Mouse (Mus musculus): ENCODE data around the gene Spdef. TPM values are rescaled to one million over a fixed set of nuclear protein-coding genes. Genes with fewer than 3 reads are reported as not detected.

The Spdef gene
- polyA plus RNA-seq (2015; fragmentation: Nextera tagmentation; extraction: Ambion mirVana): 0.18 and 0.31 TPM in 2 replicates

DNA sequence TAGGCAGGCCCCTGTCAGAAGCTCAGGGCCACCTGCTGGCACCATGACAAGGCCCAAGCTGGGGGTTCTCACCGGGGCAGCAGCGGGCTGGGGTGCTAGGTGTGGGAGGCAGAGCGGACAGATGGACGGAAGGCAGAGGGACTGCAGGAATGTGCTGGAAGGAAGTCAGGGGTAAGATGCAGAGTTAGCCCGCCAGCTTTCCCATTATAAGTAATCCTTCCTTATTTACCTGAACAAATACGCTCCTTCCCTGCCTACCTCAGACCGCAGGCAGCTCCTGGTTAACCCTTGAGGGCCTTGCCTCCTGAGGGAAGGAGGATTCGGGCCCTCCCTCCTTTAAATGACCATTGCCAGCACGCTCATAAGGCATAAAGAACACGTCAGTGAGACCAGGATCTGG is at the start of gene Spdef:
Gene Spdef (minus strand): TSS at position 186 of the 400 bp plus-strand sequence.
- peaks cover 24% of the 10 kb centered on the region for H3K4me1 ChIP-seq (ENCODE audit: insufficient read depth, low read length)
- H3K27me3 ChIP-seq (ENCODE audit: insufficient read depth, low read length): no peaks in the 10 kb centered on the region
- no peak within 1 kb of the TSS for H3K4me3 ChIP-seq (ENCODE audit: low read length)
- H3K4me2 ChIP-seq (replicated peaks; ENCODE audit: low read depth, low read length): no peak within 1 kb of the TSS
- ATAC-seq (ENCODE audit: low FRiP score, low TSS enrichment): no peak
- 76% methylated on average over 10 of the region's 10 CpGs for WGBS
- H3K9ac ChIP-seq (replicated peaks; ENCODE audit: low read length): no peak within 1 kb of the TSS
- H3K27ac ChIP-seq (ENCODE audit: low read length): no peak within 1 kb of the TSS
- H3K36me3 ChIP-seq (ENCODE audit: insufficient read depth, low read length): no peaks in the 10 kb centered on the region
- H3K9me3 ChIP-seq (ENCODE audit: low read length): 0 out of 2 replicates have a peak, but pooled peaks cover 3% of the 10 kb centered on the region

DNA sequence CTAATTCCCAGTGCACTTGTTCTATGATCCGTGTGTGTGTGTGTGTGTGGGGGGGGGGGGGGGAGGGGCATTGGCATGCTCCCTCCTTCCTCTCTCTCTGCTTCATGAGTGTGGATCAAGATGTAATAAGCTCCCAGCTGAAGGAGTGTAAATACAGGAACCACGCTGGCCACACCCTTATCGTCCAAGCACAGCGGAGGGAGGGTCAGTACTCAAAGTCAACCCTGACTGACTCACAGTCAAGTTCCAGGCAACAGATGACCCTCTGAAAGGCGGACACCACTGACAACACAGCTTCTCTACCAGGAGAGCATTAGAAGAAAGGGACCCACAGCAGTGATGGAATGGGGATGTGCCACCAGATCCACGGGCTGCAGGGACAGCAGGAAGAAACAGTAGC is 49.1 kb upstream of the Spdef start:
- no peaks in the 10 kb centered on the region for H3K4me1 ChIP-seq (ENCODE audit: insufficient read depth, low read length)
- WGBS: 77% methylated on average over 6 of the region's 6 CpGs
- no peak overlapping the region for H3K4me3 ChIP-seq (ENCODE audit: low read length)
- peaks cover 23% of the 10 kb centered on the region for H3K36me3 ChIP-seq (ENCODE audit: insufficient read depth, low read length)
- no peak overlapping the region for H3K27ac ChIP-seq (ENCODE audit: low read length)
- no peak overlapping the region for H3K9ac ChIP-seq (replicated peaks; ENCODE audit: low read length)
- no peaks in the 10 kb centered on the region for H3K9me3 ChIP-seq (ENCODE audit: low read length)
- no peak overlapping the region for H3K4me2 ChIP-seq (replicated peaks; ENCODE audit: low read depth, low read length)
- ATAC-seq (ENCODE audit: low FRiP score, low TSS enrichment): no peak
- H3K27me3 ChIP-seq (ENCODE audit: insufficient read depth, low read length): no peaks in the 10 kb centered on the region

DNA sequence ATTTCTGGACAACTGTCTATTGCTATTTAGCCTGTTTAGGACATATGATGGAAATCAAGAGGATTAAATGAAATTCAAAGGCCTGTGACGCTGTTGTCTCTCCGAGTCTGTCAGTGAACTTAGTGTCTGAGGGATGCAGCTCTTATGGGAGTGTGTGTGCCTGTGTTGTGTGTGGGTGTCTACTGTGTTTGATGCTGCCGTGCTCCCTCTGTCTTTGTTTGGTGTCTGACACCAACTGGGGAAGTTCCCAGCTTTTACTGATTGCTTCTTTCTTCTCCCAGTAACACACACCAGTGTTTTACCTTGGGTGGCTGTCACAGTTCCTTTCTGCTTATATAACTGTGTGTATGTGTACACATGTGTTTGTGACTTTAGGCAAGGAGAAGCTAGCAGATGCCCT is 45.4 kb upstream of the Spdef start:
- Histone ChIP-seq H3K4me1 (ENCODE audit: insufficient read depth, low read length) (no peaks in the 10 kb centered on the region), H3K27me3 (ENCODE audit: insufficient read depth, low read length) (no peaks in the 10 kb centered on the region), H3K4me2 (replicated peaks; ENCODE audit: low read depth, low read length) (no peak overlapping the region), H3K4me3 (ENCODE audit: low read length) (no peak overlapping the region), H3K9ac (replicated peaks; ENCODE audit: low read length) (no peak overlapping the region), H3K9me3 (ENCODE audit: low read length) (no peaks in the 10 kb centered on the region), H3K27ac (ENCODE audit: low read length) (no peak overlapping the region), H3K36me3 (ENCODE audit: insufficient read depth, low read length) (peaks cover 16% of the 10 kb centered on the region; the same call in 1 of the 2 replicates)
- no peak for ATAC-seq (ENCODE audit: low FRiP score, low TSS enrichment)
- WGBS: 95% methylated on average over 3 of the region's 3 CpGs

DNA sequence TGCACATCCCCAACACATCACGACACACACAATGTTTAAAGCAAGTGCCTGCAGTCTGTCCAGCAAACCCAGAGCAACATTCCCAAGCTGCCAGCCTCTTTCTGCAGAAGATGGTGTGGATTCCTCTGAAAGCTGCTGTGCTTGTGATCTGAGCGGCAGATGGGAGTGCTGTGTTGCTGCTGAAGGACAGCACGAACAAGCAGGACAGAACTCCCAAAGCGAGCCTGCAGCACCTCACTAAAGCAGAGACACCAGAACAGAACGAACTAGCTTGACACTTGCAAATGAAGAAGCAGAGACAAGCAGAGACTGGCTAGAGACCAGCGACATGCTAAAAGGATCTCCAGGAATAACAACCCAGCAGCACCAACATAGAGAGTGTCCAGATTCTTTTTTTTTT is 42.9 kb upstream of the Spdef start:
- Histone ChIP-seq H3K4me1 (ENCODE audit: insufficient read depth, low read length) (no peaks in the 10 kb centered on the region), H3K4me2 (replicated peaks; ENCODE audit: low read depth, low read length) (no peak overlapping the region), H3K36me3 (ENCODE audit: insufficient read depth, low read length) (peaks cover 26% of the 10 kb centered on the region; the same call in 1 of the 2 replicates), H3K9ac (replicated peaks; ENCODE audit: low read length) (no peak overlapping the region), H3K27ac (ENCODE audit: low read length) (no peak overlapping the region), H3K4me3 (ENCODE audit: low read length) (no peak overlapping the region), H3K27me3 (ENCODE audit: insufficient read depth, low read length) (no peaks in the 10 kb centered on the region), H3K9me3 (ENCODE audit: low read length) (no peaks in the 10 kb centered on the region)
- no peak for ATAC-seq (ENCODE audit: low FRiP score, low TSS enrichment)
- WGBS: 90% methylated on average over 6 of the region's 6 CpGs

DNA sequence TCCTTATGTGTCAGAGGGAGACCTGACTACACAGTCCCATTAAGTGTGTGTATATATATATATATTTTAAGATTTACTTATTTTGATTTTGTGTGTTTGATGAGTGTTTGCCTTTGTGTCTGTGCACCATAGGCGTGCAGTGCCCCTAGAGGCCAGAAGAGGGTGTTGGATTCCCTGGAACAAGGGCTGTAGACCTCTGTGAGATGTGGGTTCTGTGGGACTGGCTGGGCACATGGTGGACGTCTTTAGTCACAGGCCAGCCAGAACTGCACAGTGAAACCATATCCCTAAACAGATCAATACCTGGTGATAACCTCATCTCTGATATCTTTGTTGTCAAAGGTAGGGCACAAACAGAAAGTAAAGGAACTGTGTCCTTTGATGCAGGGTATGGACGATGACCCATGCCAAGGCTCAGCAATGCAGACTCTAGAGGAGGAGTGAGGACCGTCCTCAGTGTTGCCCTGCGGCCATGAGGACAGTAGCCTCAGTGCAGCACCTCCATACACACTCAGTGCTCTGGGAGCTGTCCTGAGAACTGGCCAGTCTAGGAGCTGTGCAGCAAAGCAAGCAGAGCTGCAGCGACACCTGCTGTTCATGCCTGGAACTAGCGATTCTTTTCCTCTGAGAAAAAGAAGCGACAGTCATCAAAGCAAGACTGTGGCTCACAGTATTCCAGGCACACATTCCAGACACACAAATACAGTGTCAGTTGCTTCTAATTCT is 40.2 kb upstream of the Spdef start:
- no peak overlapping the region for H3K27ac ChIP-seq (ENCODE audit: low read length)
- 67% methylated on average over 8 of the region's 8 CpGs for WGBS

DNA sequence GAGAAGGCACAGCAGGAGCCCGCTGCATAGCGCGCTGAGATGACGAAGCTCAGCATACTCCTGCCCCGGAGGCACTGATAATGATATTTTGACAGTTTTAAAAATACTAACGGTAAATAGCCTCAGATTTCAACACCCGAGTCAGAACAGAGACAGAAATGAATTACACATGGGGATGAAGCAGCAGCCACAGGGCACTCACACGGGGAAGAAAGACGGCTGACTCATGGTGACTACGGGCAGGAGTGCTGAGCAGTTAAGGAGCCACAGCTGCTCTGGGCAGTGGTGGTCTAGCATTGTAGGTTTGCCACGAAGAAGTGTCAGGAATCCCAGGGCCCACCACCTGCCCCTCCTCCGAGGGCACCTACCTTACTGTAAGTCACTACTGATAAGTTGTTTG is 38.8 kb upstream of the Spdef start:
- no peaks in the 10 kb centered on the region for H3K27me3 ChIP-seq (ENCODE audit: insufficient read depth, low read length)
- WGBS: 82% methylated on average over 12 of the region's 12 CpGs
- no peak overlapping the region for H3K27ac ChIP-seq (ENCODE audit: low read length)
- no peaks in the 10 kb centered on the region for H3K4me1 ChIP-seq (ENCODE audit: insufficient read depth, low read length)
- no peak for ATAC-seq (ENCODE audit: low FRiP score, low TSS enrichment)
- H3K9me3 ChIP-seq (ENCODE audit: low read length): peaks cover 8% of the 10 kb centered on the region
- H3K36me3 ChIP-seq (ENCODE audit: insufficient read depth, low read length): peaks cover 35% of the 10 kb centered on the region
- H3K9ac ChIP-seq (replicated peaks; ENCODE audit: low read length): no peak overlapping the region
- no peak overlapping the region for H3K4me2 ChIP-seq (replicated peaks; ENCODE audit: low read depth, low read length)
- no peak overlapping the region for H3K4me3 ChIP-seq (ENCODE audit: low read length)

More for the DNA sequence above, 40.2 kb upstream of the Spdef start:
- Histone ChIP-seq H3K36me3 (ENCODE audit: insufficient read depth, low read length) (peaks cover 33% of the 10 kb centered on the region), H3K9me3 (ENCODE audit: low read length) (peaks cover 8% of the 10 kb centered on the region), H3K4me1 (ENCODE audit: insufficient read depth, low read length) (no peaks in the 10 kb centered on the region), H3K9ac (replicated peaks; ENCODE audit: low read length) (no peak overlapping the region), H3K4me2 (replicated peaks; ENCODE audit: low read depth, low read length) (no peak overlapping the region), H3K4me3 (ENCODE audit: low read length) (no peak overlapping the region), H3K27me3 (ENCODE audit: insufficient read depth, low read length) (no peaks in the 10 kb centered on the region)
- ATAC-seq (ENCODE audit: low FRiP score, low TSS enrichment): peak; percentile 69; the same call in 1 of the 2 replicates

DNA sequence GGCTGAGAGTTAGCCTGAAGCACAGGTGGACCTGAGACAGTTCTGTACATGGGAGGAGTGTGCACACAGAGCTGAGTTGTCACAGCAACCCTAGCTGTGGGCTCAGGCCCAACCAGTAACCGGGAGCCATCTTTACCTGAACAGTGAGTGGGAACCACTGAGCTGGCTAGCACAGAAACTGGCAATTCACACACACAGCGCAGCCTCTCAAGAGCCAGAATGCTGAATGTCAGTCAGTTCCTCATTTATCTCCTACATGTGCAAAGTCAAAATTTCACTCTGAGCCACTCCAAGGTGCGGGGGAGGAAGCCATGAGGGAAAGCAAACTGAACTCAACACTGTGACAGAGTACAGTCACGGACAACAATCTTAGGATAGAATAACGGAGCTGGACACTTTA is 38.4 kb upstream of the Spdef start:
- no peak for ATAC-seq (ENCODE audit: low FRiP score, low TSS enrichment)
- Histone ChIP-seq H3K9ac (replicated peaks; ENCODE audit: low read length) (no peak overlapping the region), H3K4me2 (replicated peaks; ENCODE audit: low read depth, low read length) (no peak overlapping the region), H3K27ac (ENCODE audit: low read length) (no peak overlapping the region), H3K4me3 (ENCODE audit: low read length) (no peak overlapping the region), H3K27me3 (ENCODE audit: insufficient read depth, low read length) (no peaks in the 10 kb centered on the region), H3K36me3 (ENCODE audit: insufficient read depth, low read length) (peaks cover 35% of the 10 kb centered on the region), H3K9me3 (ENCODE audit: low read length) (peaks cover 8% of the 10 kb centered on the region), H3K4me1 (ENCODE audit: insufficient read depth, low read length) (no peaks in the 10 kb centered on the region)
- WGBS: 68% methylated on average over 5 of the region's 5 CpGs

DNA sequence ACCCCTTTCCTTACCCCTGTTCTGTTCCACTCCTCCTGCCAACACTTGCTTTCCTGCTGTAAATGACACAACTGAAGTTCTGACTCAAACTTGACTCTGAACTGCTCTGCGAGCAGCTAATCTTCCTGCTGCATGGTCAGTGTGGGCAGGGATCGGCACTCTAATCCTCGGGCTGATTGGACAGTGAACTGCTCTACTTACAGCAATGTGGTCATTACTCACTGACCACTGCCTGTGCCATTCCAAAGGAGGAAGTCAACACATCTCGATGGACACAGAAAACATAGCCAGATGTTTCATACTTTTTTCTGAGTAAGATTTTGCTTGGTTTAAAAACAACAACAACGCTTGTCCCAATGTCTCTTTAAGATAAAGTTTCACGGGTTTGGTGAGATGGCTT is 36.3 kb upstream of the Spdef start:
- H3K4me1 ChIP-seq (ENCODE audit: insufficient read depth, low read length): no peaks in the 10 kb centered on the region
- no peak overlapping the region for H3K27ac ChIP-seq (ENCODE audit: low read length)
- H3K9ac ChIP-seq (replicated peaks; ENCODE audit: low read length): no peak overlapping the region
- no peaks in the 10 kb centered on the region for H3K27me3 ChIP-seq (ENCODE audit: insufficient read depth, low read length)
- ATAC-seq (ENCODE audit: low FRiP score, low TSS enrichment): no peak
- H3K4me2 ChIP-seq (replicated peaks; ENCODE audit: low read depth, low read length): no peak overlapping the region
- H3K4me3 ChIP-seq (ENCODE audit: low read length): no peak overlapping the region
- H3K9me3 ChIP-seq (ENCODE audit: low read length): peaks cover 8% of the 10 kb centered on the region
- peaks cover 35% of the 10 kb centered on the region for H3K36me3 ChIP-seq (ENCODE audit: insufficient read depth, low read length)
- WGBS: 92% methylated on average over 6 of the region's 6 CpGs

DNA sequence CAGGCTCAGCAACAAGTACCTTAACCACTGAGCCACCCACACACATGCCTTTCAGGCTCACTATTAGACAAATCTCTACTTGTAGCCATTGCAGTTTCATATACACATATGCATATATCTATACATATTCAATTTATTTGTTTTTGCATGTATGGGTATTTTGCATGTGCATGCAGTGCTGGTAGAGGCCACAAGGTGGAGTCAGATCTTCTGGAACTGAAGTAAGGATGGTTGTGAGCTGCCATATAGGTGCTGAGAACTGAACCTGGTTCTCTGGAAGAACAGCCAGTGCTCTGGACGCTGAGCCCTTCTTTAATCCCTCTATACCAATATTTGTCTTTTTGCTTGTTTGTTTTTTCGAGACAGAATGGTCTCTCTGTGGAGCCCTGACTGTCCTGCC is 35.7 kb upstream of the Spdef start:
- peaks cover 35% of the 10 kb centered on the region for H3K36me3 ChIP-seq (ENCODE audit: insufficient read depth, low read length)
- WGBS: 97% methylated on average over 2 of the region's 2 CpGs

DNA sequence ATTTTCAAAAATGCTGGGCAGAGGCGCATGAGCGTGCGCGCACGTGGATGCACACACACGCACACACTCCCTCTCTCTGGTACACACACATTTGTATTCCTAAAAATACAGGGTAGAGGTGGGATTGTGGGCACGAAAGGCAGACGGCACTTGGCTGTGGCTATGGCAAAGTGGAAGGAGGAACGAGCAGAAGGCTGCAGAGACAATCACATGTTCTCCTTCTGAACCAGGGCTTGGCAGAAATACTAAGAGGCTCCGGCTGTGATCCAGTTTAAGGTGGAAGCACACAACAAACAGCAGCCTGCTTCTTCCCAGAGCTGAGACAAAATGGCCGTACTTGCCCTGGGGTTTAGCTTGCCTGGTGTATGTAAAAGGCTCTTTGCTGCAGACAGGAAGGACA is 34.1 kb upstream of the Spdef start:
- Histone ChIP-seq H3K9ac (replicated peaks; ENCODE audit: low read length) (no peak overlapping the region), H3K9me3 (ENCODE audit: low read length) (peaks cover 8% of the 10 kb centered on the region), H3K4me2 (replicated peaks; ENCODE audit: low read depth, low read length) (no peak overlapping the region), H3K36me3 (ENCODE audit: insufficient read depth, low read length) (peaks cover 35% of the 10 kb centered on the region), H3K27me3 (ENCODE audit: insufficient read depth, low read length) (no peaks in the 10 kb centered on the region), H3K27ac (ENCODE audit: low read length) (no peak overlapping the region), H3K4me1 (ENCODE audit: insufficient read depth, low read length) (no peaks in the 10 kb centered on the region; the same call in 1 of the 2 replicates), H3K4me3 (ENCODE audit: low read length) (no peak overlapping the region)
- 94% methylated on average over 11 of the region's 11 CpGs for WGBS
- ATAC-seq (ENCODE audit: low FRiP score, low TSS enrichment): no peak

More for the DNA sequence above, 35.7 kb upstream of the Spdef start:
- H3K4me1 ChIP-seq (ENCODE audit: insufficient read depth, low read length): no peaks in the 10 kb centered on the region
- no peak overlapping the region for H3K27ac ChIP-seq (ENCODE audit: low read length)
- no peaks in the 10 kb centered on the region for H3K27me3 ChIP-seq (ENCODE audit: insufficient read depth, low read length)
- H3K4me2 ChIP-seq (replicated peaks; ENCODE audit: low read depth, low read length): no peak overlapping the region
- no peak overlapping the region for H3K4me3 ChIP-seq (ENCODE audit: low read length)
- H3K9ac ChIP-seq (replicated peaks; ENCODE audit: low read length): no peak overlapping the region
- H3K9me3 ChIP-seq (ENCODE audit: low read length): peaks cover 8% of the 10 kb centered on the region
- ATAC-seq (ENCODE audit: low FRiP score, low TSS enrichment): no peak
